Mouse (Mus musculus) megakaryocyte, embryonic 14.5 days (primary cell): ENCODE data around the gene Foxc2.

Experiments
- FLI1 ChIP-seq: IDR thresholded peaks from 2 replicates; pipeline ENCODE4 v1.6.1; 2012; ENCODE audit warnings: low read length, inconsistent platforms, mixed read lengths
- GATA1 ChIP-seq: IDR thresholded peaks from 3 replicates; pipeline ENCODE4 v1.6.1; 2012; ENCODE audit warnings: mixed read lengths, low read length, inconsistent platforms, borderline replicate concordance

DNA sequence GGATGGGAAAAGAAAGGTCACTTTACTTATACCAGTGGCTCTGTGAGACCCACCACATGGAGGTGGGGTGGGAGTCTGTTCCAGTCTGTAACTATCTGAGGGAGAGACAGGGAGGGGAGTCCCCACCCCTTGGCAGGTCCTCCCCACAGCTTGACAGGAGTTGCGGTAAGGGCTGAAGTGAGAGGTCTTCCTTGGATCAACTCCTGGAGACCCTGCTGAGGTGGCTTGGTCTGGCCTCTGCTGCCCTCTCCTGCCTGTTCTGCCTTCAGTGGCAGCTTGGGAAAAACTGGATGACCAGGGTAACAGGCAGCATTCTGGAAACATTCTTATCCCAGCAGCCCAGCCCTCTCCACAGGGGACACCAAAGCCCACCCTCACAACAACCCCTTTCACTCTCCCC lies 25.3 kb upstream of the Foxc2 start:
- TF ChIP-seq GATA1 (no peak), FLI1 (no peak)
